Mouse (Mus musculus) ES-E14 (cell line): ENCODE data around the gene Zkscan5. TPM values are rescaled to one million over a fixed set of nuclear protein-coding genes. Genes with fewer than 3 reads are reported as not detected.

Source experiments
- DNase-seq: peaks from one replicate; pipeline ENCODE4 v3.0.0-alpha.2; 2013; ENCODE audit warnings: low read depth, low spot score
- H3K27ac ChIP-seq: 2 replicates; pipeline ENCODE4 v1.5.1; 2012; ENCODE audit warnings: low read depth, mild to moderate bottlenecking, low read length, moderate library complexity, mixed read lengths; ENCODE audit not compliant: poor library complexity, insufficient read depth, severe bottlenecking
- H3K36me3 ChIP-seq: 2 replicates; pipeline ENCODE4 v1.6.1; 2012; ENCODE audit warnings: mild to moderate bottlenecking, low read length, moderate library complexity, mixed read lengths; ENCODE audit not compliant: control insufficient read depth, poor library complexity, insufficient read depth, severe bottlenecking
- H3K4me1 ChIP-seq, 2 experiments: fragments of 150-350 bp in 1 of 2; sonication (generic) in 1 of 2; 2 replicates each; pipeline ENCODE4 v1.6.1; 2012; ENCODE audit warnings: low read length in 2 of 2, mild to moderate bottlenecking in 1 of 2, mixed read lengths in 1 of 2; ENCODE audit not compliant: control insufficient read depth in 2 of 2, insufficient read depth in 2 of 2, poor library complexity in 1 of 2
- H3K4me3 ChIP-seq, 2 experiments: fragments of 150-350 bp in 1 of 2; sonication (generic) in 1 of 2; 2 replicates each; pipeline ENCODE4 v1.5.1; 2012; ENCODE audit warnings: low read length in 2 of 2, low read depth in 1 of 2, mild to moderate bottlenecking in 1 of 2, mixed read lengths in 1 of 2; ENCODE audit not compliant: insufficient read depth in 1 of 2, poor library complexity in 1 of 2, severe bottlenecking in 1 of 2
- H3K9ac ChIP-seq: 2 replicates; pipeline ENCODE4 v1.6.1; 2012; ENCODE audit warnings: low read depth, mild to moderate bottlenecking, low read length, mixed read lengths; ENCODE audit not compliant: poor library complexity, insufficient read depth, severe bottlenecking
- H3K9me3 ChIP-seq: fragments of 150-350 bp; sonication (generic); 2 replicates; pipeline ENCODE4 v1.6.1; 2012; ENCODE audit warnings: low read depth, mild to moderate bottlenecking, low read length; ENCODE audit not compliant: control insufficient read depth, insufficient read depth
- CHD2 ChIP-seq: IDR thresholded peaks from 2 replicates; pipeline ENCODE4 v1.6.1; 2014; ENCODE audit warnings: mild to moderate bottlenecking, low read depth, low read length, inconsistent platforms
- HCFC1 ChIP-seq: IDR thresholded peaks from 2 replicates; pipeline ENCODE4 v1.6.1; 2012; ENCODE audit warnings: low read length, inconsistent platforms, borderline replicate concordance; ENCODE audit not compliant: insufficient read depth
- MAFK ChIP-seq: IDR thresholded peaks from 2 replicates; pipeline ENCODE4 v1.6.1; 2014; ENCODE audit warnings: mild to moderate bottlenecking, low read depth, low read length, inconsistent platforms; ENCODE audit not compliant: insufficient read depth
- ZC3H11A ChIP-seq: IDR thresholded peaks from 2 replicates; pipeline ENCODE4 v1.6.1; 2012; ENCODE audit warnings: low read depth, mild to moderate bottlenecking, inconsistent platforms, low read length, borderline replicate concordance
- ZNF384 ChIP-seq: IDR thresholded peaks from 2 replicates; pipeline ENCODE4 v1.6.1; 2012; ENCODE audit warnings: low read depth, low read length, inconsistent platforms
- in situ Hi-C, 2 experiments: fragments of 600-800 bp; cut with MboI; formaldehyde crosslinking; loops; one replicate each; pipeline ENCODE4 v1.15.1; 2025; ENCODE audit warnings: low sequenced_read_pairs in 2 of 2, inconsistent platforms in 1 of 2; ENCODE audit not compliant: unreplicated experiment in 2 of 2
- total RNA-seq: library from RNA; depleted of rRNA; stranded (reverse); fragments of 300-350 nt; gene quantifications from 2 replicates; pipeline ENCODE4 v1.2.3, GENCODE M21; 2012

Gene Zkscan5
- total RNA-seq, 1 experiment, result 16.9 TPM

GRCm38 (mm10) chr5:145213505-145213904 is 9.1 kb downstream of the Zkscan5 start:
- no peak overlapping the region for H3K9ac ChIP-seq
- in situ Hi-C loops, result no loop called here
- DNase-seq, result no peak
- H3K27ac ChIP-seq, result no peak overlapping the region
- peaks cover 6 to 11% of the 10 kb centered on the region in 2 experiments for H3K4me1 ChIP-seq
- no peak overlapping the region for H3K4me3 ChIP-seq
- TF ChIP-seq ZC3H11A (no peak), HCFC1 (no peak), MAFK (no peak), ZNF384 (no peak), CHD2 (no peak)
- H3K9me3 ChIP-seq, result no peaks in the 10 kb centered on the region
- peaks cover 5% of the 10 kb centered on the region; the same call in 1 of the 2 replicates for H3K36me3 ChIP-seq

- Histone ChIP-seq H3K9me3 (no peaks in the 10 kb centered on the region), H3K4me1 (peaks cover 6 to 16% of the 10 kb centered on the region in 2 experiments), H3K9ac (peak overlapping the region; percentile 61; the same call in 1 of the 2 replicates), H3K4me3 (no peak overlapping the region; a peak in 1 of 4 replicates), H3K36me3 (peaks cover 11% of the 10 kb centered on the region), H3K27ac (peak overlapping the region; percentile 13; the same call in 1 of the 2 replicates)
- no peak for DNase-seq
- in situ Hi-C loops, result no loop called here
- TF ChIP-seq CHD2 (no peak), MAFK (no peak), ZNF384 (no peak), ZC3H11A (no peak), HCFC1 (no peak)
Measured at GRCm38 (mm10) chr5:145214679-145215078, 10.3 kb downstream of the Zkscan5 start.

- Histone ChIP-seq H3K4me1 (peaks cover 8 to 25% of the 10 kb centered on the region in 2 experiments), H3K9ac (peak overlapping the region; percentile 63; the same call in 1 of the 2 replicates), H3K36me3 (peaks cover 32% of the 10 kb centered on the region), H3K27ac (peak overlapping the region; percentile 42; the same call in 1 of the 2 replicates), H3K4me3 (peak overlapping the region; percentile 32 to 59), H3K9me3 (no peaks in the 10 kb centered on the region)
- in situ Hi-C loops, result no loop called here
- TF ChIP-seq CHD2 (no peak), ZNF384 (no peak), HCFC1 (no peak)
- DNase-seq, result no peak
Measured at GRCm38 (mm10) chr5:145217746-145218145, 13.4 kb downstream of the Zkscan5 start.

GRCm38 (mm10) chr5:145218206-145218605 is 13.8 kb downstream of the Zkscan5 start:
- DNase-seq, result no peak
- TF ChIP-seq MAFK (no peak), ZC3H11A (no peak), ZNF384 (no peak), CHD2 (no peak), HCFC1 (no peak)
- Histone ChIP-seq H3K9ac (peak overlapping the region; percentile 63), H3K4me3 (peak overlapping the region; percentile 32 to 59), H3K27ac (peak overlapping the region; percentile 42), H3K9me3 (no peaks in the 10 kb centered on the region), H3K36me3 (peaks cover 32% of the 10 kb centered on the region), H3K4me1 (peaks cover 8 to 28% of the 10 kb centered on the region in 2 experiments)
- in situ Hi-C loops, result no loop called here

GRCm38 (mm10) chr5:145218671-145219070 is 14.3 kb downstream of the Zkscan5 start:
- DNase-seq, result no peak
- Histone ChIP-seq H3K9ac (peak overlapping the region; percentile 63), H3K4me1 (peaks cover 8 to 31% of the 10 kb centered on the region in 2 experiments), H3K36me3 (peaks cover 32% of the 10 kb centered on the region), H3K27ac (peak overlapping the region; percentile 42), H3K9me3 (no peaks in the 10 kb centered on the region), H3K4me3 (peak overlapping the region; percentile 32 to 59)
- in situ Hi-C loops, result no loop called here
- TF ChIP-seq ZC3H11A (no peak), HCFC1 (no peak), CHD2 (no peak), MAFK (no peak), ZNF384 (no peak)
